Mouse (Mus musculus) olfactory bulb, adult 2 months (tissue): ENCODE data around the gene E130308A19Rik.

Source experiments
- CTCF ChIP-seq: fragments of 200-500 bp; IDR thresholded peaks from 2 replicates; pipeline ENCODE4 v1.5.1; 2012; ENCODE audit warnings: low read depth, mild to moderate bottlenecking, low read length, moderate library complexity; ENCODE audit not compliant: insufficient read depth
- POLR2A ChIP-seq: fragments of 200-500 bp; IDR thresholded peaks from 2 replicates; pipeline ENCODE4 v1.6.1; 2012; ENCODE audit warnings: mild to moderate bottlenecking, low read depth, low read length, moderate library complexity; ENCODE audit not compliant: insufficient read depth

DNA sequence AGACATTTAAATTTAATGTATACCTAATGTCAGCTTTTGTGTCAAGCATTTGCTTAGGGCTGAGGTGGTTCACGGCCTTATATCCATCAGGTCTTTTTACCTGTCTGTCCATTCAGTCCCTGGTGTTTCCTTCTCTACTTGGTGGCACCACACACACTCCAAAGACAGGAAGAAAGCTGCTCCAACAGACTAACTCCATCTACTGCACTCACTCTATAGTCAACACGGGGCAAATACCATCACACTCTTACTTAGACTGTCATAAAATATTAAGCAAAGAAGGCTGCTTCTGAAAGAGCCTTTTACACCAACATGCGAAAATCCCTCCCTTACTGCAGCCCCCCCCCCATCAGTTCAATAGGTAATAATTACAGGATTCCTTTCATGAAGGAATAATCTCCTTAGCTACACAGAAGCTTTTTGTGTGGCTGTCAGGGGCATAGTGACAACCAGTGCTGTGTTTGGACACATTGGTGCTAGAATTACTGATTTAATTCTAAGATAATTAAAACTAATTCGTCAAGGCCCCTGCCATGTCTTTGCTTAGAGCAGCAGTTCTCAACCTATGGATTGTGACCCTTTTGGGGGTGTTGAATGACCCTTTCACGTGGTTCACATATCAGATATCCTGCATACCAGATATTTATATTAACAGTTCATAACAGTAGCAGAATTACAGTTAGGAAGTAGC lies 101.3 kb downstream of the E130308A19Rik start:
- no peak for TF ChIP-seq POLR2A
- no peak for TF ChIP-seq CTCF
